Comparison of ENCODE assay signal across 17 mouse cellular contexts in genomic region chr1:185958276-185958675, GRCm38 (mm10).
DNase-seq lines count a peak whose midpoint lies in the region; ATAC-seq lines count a peak whose summit lies in the region.
"Had no signal": no experiment of that assay in that cellular context is flagged by ENCODE, and none has a peak within 500 bp of the region (broad histone marks: within the 10 kb centered on the region; RNA-seq: fewer than 3 reads in every experiment).

No protein-coding gene starts in this region.

- intact Hi-C loops in left cerebral cortex, postnatal 25 days (cut with DNase I) = no loop called here

- peak; percentile 22 for DNase-seq in adrenal gland, postnatal 14 days
- DNase-seq in adrenal gland, adult 18-20 months (ENCODE audit: low spot score in 2 of 2) = no peak
- no peak for DNase-seq in kidney, postnatal 25 days
- peak; percentile 15 for DNase-seq in neural tube, embryonic 11.5 days (ENCODE audit: low spot score)
- DNase-seq in neural tube, embryonic 10.5 days (ENCODE audit: extremely low spot score, low spot score) = no peak
- no peak for DNase-seq in left cerebral cortex, postnatal 25 days (ENCODE audit: low spot score in 2 of 2)
- DNase-seq in spleen, adult 18-20 months = no peak
- DNase-seq: cerebellum, adult 18-20 months; cerebellum, postnatal 36 days; gastrocnemius, postnatal 25 days; heart, postnatal 10 days had no signal

- ATAC-seq in kidney, embryonic 15.5 days (replicated peaks; ENCODE audit: low FRiP score) = no peak
- ATAC-seq in neural tube, embryonic 11.5 days (ENCODE audit: insufficient read depth, low FRiP score, low TSS enrichment) = no peak

- H3K4me1 ChIP-seq in kidney, embryonic 15.5 days = peaks cover 11% of the 10 kb centered on the region
- no peaks in the 10 kb centered on the region for H3K4me1 ChIP-seq in neural tube, embryonic 11.5 days (ENCODE audit: control insufficient read depth, insufficient read depth, low read length)
- H3K4me1 ChIP-seq: embryonic facial prominence, embryonic 15.5 days; forebrain, embryonic 12.5 days; midbrain, embryonic 12.5 days had no signal

- H3K4me2 ChIP-seq in kidney, embryonic 15.5 days = peak overlapping the region; percentile 5; the same call in 1 of the 2 replicates
- H3K4me2 ChIP-seq in neural tube, embryonic 11.5 days (ENCODE audit: low read depth) = no peak overlapping the region
- H3K4me2 ChIP-seq: embryonic facial prominence, embryonic 15.5 days; forebrain, embryonic 12.5 days; midbrain, embryonic 12.5 days; neural tube, embryonic 12.5 days had no signal

- no peak overlapping the region for H3K27ac ChIP-seq in kidney, embryonic 15.5 days
- no peak overlapping the region for H3K27ac ChIP-seq in neural tube, embryonic 11.5 days (ENCODE audit: low read depth, low read length)
- H3K27ac ChIP-seq: embryonic facial prominence, embryonic 15.5 days; forebrain, embryonic 12.5 days; heart, embryonic 10.5 days; midbrain, embryonic 12.5 days; neural tube, embryonic 12.5 days had no signal

- no peaks in the 10 kb centered on the region for H3K36me3 ChIP-seq in kidney, embryonic 15.5 days
- no peaks in the 10 kb centered on the region for H3K36me3 ChIP-seq in neural tube, embryonic 11.5 days (ENCODE audit: control insufficient read depth, insufficient read depth, low read length)
- H3K36me3 ChIP-seq: embryonic facial prominence, embryonic 15.5 days; forebrain, embryonic 12.5 days; heart, embryonic 10.5 days; midbrain, embryonic 12.5 days; neural tube, embryonic 12.5 days had no signal

- no peaks in the 10 kb centered on the region for H3K9me3 ChIP-seq in kidney, embryonic 15.5 days (replicated peaks)
- no peaks in the 10 kb centered on the region for H3K9me3 ChIP-seq in neural tube, embryonic 11.5 days (ENCODE audit: control insufficient read depth, low read length)
- H3K9me3 ChIP-seq: embryonic facial prominence, embryonic 15.5 days; forebrain, embryonic 12.5 days; heart, embryonic 10.5 days; midbrain, embryonic 12.5 days; neural tube, embryonic 12.5 days had no signal

- H3K27me3 ChIP-seq in kidney, embryonic 15.5 days = no peaks in the 10 kb centered on the region
- no peaks in the 10 kb centered on the region for H3K27me3 ChIP-seq in neural tube, embryonic 11.5 days (ENCODE audit: control insufficient read depth, insufficient read depth, low read length)
- H3K27me3 ChIP-seq: embryonic facial prominence, embryonic 15.5 days; forebrain, embryonic 12.5 days; midbrain, embryonic 12.5 days; neural tube, embryonic 12.5 days had no signal

- H3K4me3 ChIP-seq in kidney, embryonic 15.5 days (replicated peaks) = no peak overlapping the region
- H3K4me3 ChIP-seq in neural tube, embryonic 11.5 days (ENCODE audit: low read depth, low read length) = no peak overlapping the region
- H3K4me3 ChIP-seq: embryonic facial prominence, embryonic 15.5 days; forebrain, embryonic 12.5 days; heart, embryonic 10.5 days; midbrain, embryonic 12.5 days; neural tube, embryonic 12.5 days had no signal

- H3K9ac ChIP-seq in kidney, embryonic 15.5 days = no peak overlapping the region
- no peak overlapping the region for H3K9ac ChIP-seq in neural tube, embryonic 11.5 days (ENCODE audit: low read length)
- H3K9ac ChIP-seq: embryonic facial prominence, embryonic 15.5 days; forebrain, embryonic 12.5 days; midbrain, embryonic 12.5 days; neural tube, embryonic 12.5 days had no signal

- WGBS in kidney, embryonic 15.5 days = 29% methylated on average over 10 of the region's 10 CpGs
- WGBS in neural tube, embryonic 11.5 days = 55% methylated on average over 10 of the region's 10 CpGs

Comparison
In these comparisons a context has a peak if more than half of its experiments do, and no peak if none do; other contexts are left out.
1. DNase-seq: peak in adrenal gland, postnatal 14 days (single experiment) and neural tube, embryonic 11.5 days (single experiment); none in adrenal gland, adult 18-20 months (0 of 2), kidney, postnatal 25 days (0 of 2), neural tube, embryonic 10.5 days (single experiment), left cerebral cortex, postnatal 25 days (0 of 2) and spleen, adult 18-20 months (0 of 2).